Mouse (Mus musculus) embryonic fibroblast, embryonic 13.5 days (primary cell): Measurements from ENCODE around the gene Taf1c.

Experiments used
- CTCF ChIP-seq: IDR thresholded peaks from 2 replicates; pipeline ENCODE4 v1.5.1; 2011; ENCODE audit warnings: mild to moderate bottlenecking, control low read depth, low read length, moderate library complexity, borderline replicate concordance; ENCODE audit not compliant: insufficient read depth
- POLR2A ChIP-seq: IDR thresholded peaks from 2 replicates; pipeline ENCODE4 v1.6.1; 2011; ENCODE audit warnings: low read depth, mild to moderate bottlenecking, control low read depth, low read length, moderate library complexity

DNA sequence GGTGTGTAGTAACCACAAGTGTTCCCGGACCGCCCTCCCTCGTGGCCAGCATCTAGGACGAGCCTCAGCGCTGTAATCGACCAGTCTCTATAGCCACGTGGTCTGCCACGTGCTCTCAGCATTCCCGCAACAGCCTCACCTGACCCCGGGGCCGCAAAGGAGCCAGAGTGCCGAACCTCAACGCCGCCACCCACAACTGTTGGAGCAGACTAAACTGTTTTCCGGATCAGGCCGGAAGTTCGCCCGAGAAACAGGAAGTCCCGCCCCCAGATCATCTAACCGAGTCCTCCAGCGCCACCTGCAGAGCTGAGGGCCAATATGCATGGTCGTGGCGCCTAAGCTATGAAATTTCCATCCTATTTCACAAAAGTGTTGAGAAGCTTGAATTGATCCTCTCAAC is at the start of gene Taf1c:
- peak; percentile 78; the same call in 1 of the 2 replicates for TF ChIP-seq CTCF
- peak; percentile 91 for TF ChIP-seq POLR2A
